Comparison of ENCODE assay signal across 8 mouse cellular contexts in the genomic region with DNA sequence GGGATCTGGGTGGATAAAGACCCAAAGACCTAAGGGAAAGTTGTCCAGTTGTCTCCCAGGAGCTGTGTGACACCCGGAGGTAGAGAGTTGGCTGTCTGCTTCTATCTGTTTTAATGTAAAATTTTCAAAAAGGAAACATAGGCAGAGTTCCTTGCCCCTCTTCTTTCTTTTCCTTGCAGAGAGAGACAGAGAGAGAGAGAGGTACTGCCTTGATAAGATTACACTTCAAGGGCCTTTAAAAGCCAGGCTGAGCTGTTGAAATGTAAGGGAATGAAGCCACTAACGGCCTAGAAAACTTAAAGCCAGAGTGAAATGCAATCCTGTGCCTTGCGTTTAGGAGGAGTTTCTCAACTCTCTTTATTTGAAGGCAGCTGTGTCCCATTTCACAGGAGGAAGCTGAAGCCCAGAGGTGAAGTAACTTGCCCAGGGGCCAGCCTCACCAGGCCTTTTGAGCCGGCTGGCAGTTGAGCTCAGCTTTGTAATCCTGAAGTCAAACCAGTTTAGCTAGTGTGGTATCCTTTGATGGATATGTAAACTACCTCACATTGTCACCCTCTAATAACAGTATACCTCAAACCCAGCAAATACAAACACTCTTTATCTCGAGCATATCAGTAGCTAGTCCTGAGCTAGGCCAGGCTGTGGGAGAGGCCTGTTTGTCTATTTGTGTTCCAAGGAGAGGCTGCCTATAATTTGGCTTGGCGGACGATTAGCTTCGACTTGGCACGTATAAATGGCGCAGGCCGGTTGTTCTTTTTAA. TPM values are rescaled to one million over a fixed set of nuclear protein-coding genes. Genes with fewer than 3 reads are reported as not detected.
A peak's percentile ranks its signal among the peaks of the same experiment; 100 is the strongest.
DNase-seq lines count a peak whose midpoint lies in the region; ATAC-seq lines count a peak whose summit lies in the region.

No protein-coding gene starts in this region.

- H3K4me2 ChIP-seq in lung, embryonic 15.5 days: peak overlapping the region; percentile 76
- peak overlapping the region; percentile 85 for H3K4me2 ChIP-seq in neural tube, embryonic 13.5 days

- H3K4me3 ChIP-seq in lung, embryonic 15.5 days: peak overlapping the region; percentile 10; the same call in 1 of the 2 replicates
- H3K4me3 ChIP-seq in limb, embryonic 10.5 days: peak overlapping the region; percentile 39
- peak overlapping the region; percentile 92 for H3K4me3 ChIP-seq in neural tube, embryonic 13.5 days

- DNase-seq in lung, postnatal 10 days: no peak
- DNase-seq in fat pad, adult 2 months (ENCODE audit: extremely low read depth, low read depth, low spot score): peak; percentile 97
- DNase-seq in limb, embryonic 10.5 days (ENCODE audit: low spot score): no peak
- DNase-seq in gastrocnemius, adult 18-20 months (ENCODE audit: low spot score): no peak
- DNase-seq in layer of hippocampus, adult 9-11 months: no peak
- DNase-seq in kidney, adult 18-20 months: no peak

- H3K27me3 ChIP-seq in lung, embryonic 15.5 days: no peaks in the 10 kb centered on the region; the same call in 1 of the 2 replicates
- H3K27me3 ChIP-seq in limb, embryonic 10.5 days (ENCODE audit: low read depth, poor library complexity, severe bottlenecking): no peaks in the 10 kb centered on the region
- H3K27me3 ChIP-seq in neural tube, embryonic 13.5 days: no peaks in the 10 kb centered on the region

- no peaks in the 10 kb centered on the region for H3K9me3 ChIP-seq in lung, embryonic 15.5 days
- no peaks in the 10 kb centered on the region for H3K9me3 ChIP-seq in limb, embryonic 10.5 days (replicated peaks)
- no peaks in the 10 kb centered on the region for H3K9me3 ChIP-seq in neural tube, embryonic 13.5 days

- WGBS in lung, embryonic 15.5 days: 42% methylated on average over 11 of the region's 11 CpGs
- WGBS in limb, embryonic 10.5 days: 47% methylated on average over 11 of the region's 11 CpGs
- 26% methylated on average over 11 of the region's 11 CpGs for WGBS in neural tube, embryonic 13.5 days

- ATAC-seq in lung, embryonic 15.5 days (ENCODE audit: borderline replicate concordance, extremely low read depth, low FRiP score, low TSS enrichment): no peak
- no peak for ATAC-seq in neural tube, embryonic 13.5 days (ENCODE audit: low read depth)

- peaks cover 19% of the 10 kb centered on the region for H3K36me3 ChIP-seq in lung, embryonic 15.5 days
- peaks cover 66% of the 10 kb centered on the region for H3K36me3 ChIP-seq in limb, embryonic 10.5 days
- H3K36me3 ChIP-seq in neural tube, embryonic 13.5 days: no peaks in the 10 kb centered on the region

- no peak overlapping the region for H3K27ac ChIP-seq in lung, embryonic 15.5 days
- H3K27ac ChIP-seq in limb, embryonic 10.5 days: no peak overlapping the region
- H3K27ac ChIP-seq in neural tube, embryonic 13.5 days (replicated peaks): no peak overlapping the region

- H3K9ac ChIP-seq in lung, embryonic 15.5 days: no peak overlapping the region
- peak overlapping the region; percentile 99 for H3K9ac ChIP-seq in neural tube, embryonic 13.5 days

- H3K4me1 ChIP-seq in lung, embryonic 15.5 days: peaks cover 77% of the 10 kb centered on the region
- H3K4me1 ChIP-seq in limb, embryonic 10.5 days: peaks cover 82% of the 10 kb centered on the region
- peaks cover 78% of the 10 kb centered on the region for H3K4me1 ChIP-seq in neural tube, embryonic 13.5 days (replicated peaks)

RNA-seq across cellular contexts. Expression of gene Tle3, which starts 3.8 kb away (rescaled TPM):
- 25.2 and 27.1 TPM in 2 replicates for polyA plus RNA-seq in lung, embryonic 15.5 days (2015; fragmentation: Nextera tagmentation; extraction: Ambion mirVana)
- 53.4 and 55.7 TPM in 2 replicates for polyA plus RNA-seq in limb, embryonic 10.5 days (2016; fragmentation: Nextera tagmentation; extraction: Ambion mirVana)
- polyA plus RNA-seq in neural tube, embryonic 13.5 days (2015; fragmentation: Nextera tagmentation; extraction: Ambion mirVana): 31.1 and 33.7 TPM in 2 replicates
- total RNA-seq in gastrocnemius, adult 18-20 months (2021): 1 to 10 TPM; 7.1 TPM

Comparison
In these comparisons a context has a peak if more than half of its experiments do, and no peak if none do; other contexts are left out.
1. H3K4me3 ChIP-seq: peak in every context shown above with its lines; median percentile 92 in neural tube, embryonic 13.5 days; 39 in limb, embryonic 10.5 days; 10 in lung, embryonic 15.5 days.